Mouse (Mus musculus) kidney, adult 2 months (tissue): ENCODE data around the gene Timp3. TPM values are rescaled to one million over a fixed set of nuclear protein-coding genes. Genes with fewer than 3 reads are reported as not detected.

Source experiments
- DNase-seq: peaks from one replicate; pipeline ENCODE4 v3.0.0; 2021
- H3K27ac ChIP-seq: fragments of 200-500 bp; 2 replicates; pipeline ENCODE4 v1.5.1; 2012; ENCODE audit warnings: low read depth, low read length, control low read depth, inconsistent platforms; ENCODE audit not compliant: insufficient read depth
- H3K27me3 ChIP-seq: fragments of 200-500 bp; replicated peaks from 2 replicates; pipeline ENCODE4 v1.6.1; 2012; ENCODE audit warnings: mild to moderate bottlenecking, moderate library complexity, low read length, inconsistent platforms; ENCODE audit not compliant: control insufficient read depth, insufficient read depth
- H3K36me3 ChIP-seq: fragments of 200-500 bp; 2 replicates; pipeline ENCODE4 v1.6.1; 2012; ENCODE audit warnings: mild to moderate bottlenecking, moderate library complexity, low read length, inconsistent platforms; ENCODE audit not compliant: control insufficient read depth, insufficient read depth
- H3K4me1 ChIP-seq: fragments of 200-500 bp; 2 replicates; pipeline ENCODE4 v1.6.1; 2011; ENCODE audit warnings: low read length; ENCODE audit not compliant: control insufficient read depth, insufficient read depth
- H3K4me3 ChIP-seq: fragments of 200-500 bp; 2 replicates; pipeline ENCODE4 v1.5.1; 2011; ENCODE audit warnings: mild to moderate bottlenecking, low read depth, low read length, control low read depth; ENCODE audit not compliant: insufficient read depth
- CTCF ChIP-seq: fragments of 200-500 bp; conservative IDR thresholded peaks from 2 replicates; pipeline ENCODE4 v1.5.1; 2011; ENCODE audit warnings: low read depth, mild to moderate bottlenecking, control low read depth, low read length, moderate library complexity, mixed read lengths; ENCODE audit not compliant: insufficient read depth, insufficient read length
- POLR2A ChIP-seq: fragments of 200-500 bp; IDR thresholded peaks from one replicate; pipeline ENCODE4 v1.6.1; 2011; ENCODE audit warnings: low read depth, low read length, control low read depth
- WGBS: fragments of 180-500 bp; shearing (Covaris S2); methylation state at CpG from one replicate; pipeline ENCODE4 v1.1.7; 2018; 5-methylcytosine and 5-hydroxymethylcytosine counted together
- polyA plus RNA-seq: library from polyadenylated mRNA; depleted of rRNA; stranded (reverse); fragments of >200 nt; gene quantifications from 2 replicates; pipeline ENCODE4 v1.2.3, GENCODE M21; 2012

Timp3 gene
- polyA plus RNA-seq, 1 experiment = 609 TPM

DNA sequence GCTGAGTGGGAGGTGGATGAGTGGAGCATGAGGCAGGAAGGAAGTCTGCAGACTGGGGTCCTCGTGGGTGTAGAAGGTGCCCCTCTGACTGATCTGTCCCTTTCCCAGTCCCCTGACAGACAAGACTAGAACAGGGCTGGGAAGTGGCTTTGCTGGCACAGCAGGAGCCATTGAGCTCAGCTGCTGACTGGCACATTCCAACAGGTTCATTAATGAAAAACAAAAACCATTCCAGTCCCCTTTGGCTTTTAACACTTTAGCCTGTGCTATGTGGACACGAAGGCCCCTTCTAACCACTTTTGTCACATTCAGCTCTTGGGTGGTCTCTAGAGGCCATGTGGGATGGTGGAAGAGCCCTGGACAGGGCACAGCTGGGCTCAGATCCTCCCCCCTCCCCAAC, 4.4 kb downstream of the Timp3 start:
- no peak for TF ChIP-seq POLR2A
- TF ChIP-seq CTCF = no peak
- peaks cover 37% of the 10 kb centered on the region for H3K4me1 ChIP-seq
- WGBS = 7% methylated on average over 2 of the region's 2 CpGs
- peak overlapping the region; percentile 50 for H3K4me3 ChIP-seq
- peaks cover 35% of the 10 kb centered on the region for H3K36me3 ChIP-seq
- peak; percentile 68 for DNase-seq
- peak overlapping the region; percentile 78 for H3K27ac ChIP-seq
- H3K27me3 ChIP-seq = no peaks in the 10 kb centered on the region

GRCm38 (mm10) chr10:86307235-86307634, 7.1 kb downstream of the Timp3 start:
- Histone ChIP-seq H3K27ac (no peak overlapping the region; the same call in 1 of the 2 replicates), H3K4me1 (peaks cover 55% of the 10 kb centered on the region), H3K27me3 (no peaks in the 10 kb centered on the region), H3K4me3 (no peak overlapping the region), H3K36me3 (peaks cover 45% of the 10 kb centered on the region)
- DNase-seq = no peak
- TF ChIP-seq CTCF (no peak), POLR2A (no peak)
- 53% methylated on average over 4 of the region's 4 CpGs for WGBS

- DNase-seq = peak; percentile 67
- Histone ChIP-seq H3K4me1 (peaks cover 69% of the 10 kb centered on the region), H3K27me3 (no peaks in the 10 kb centered on the region), H3K27ac (peak overlapping the region; percentile 60), H3K4me3 (no peak overlapping the region), H3K36me3 (peaks cover 45% of the 10 kb centered on the region)
- TF ChIP-seq CTCF (no peak), POLR2A (no peak)
- 15% methylated on average over 6 of the region's 6 CpGs for WGBS
Measured at GRCm38 (mm10) chr10:86310527-86310926, 10.4 kb downstream of the Timp3 start.

GRCm38 (mm10) chr10:86312976-86313375, 12.8 kb downstream of the Timp3 start:
- peak; percentile 61 for DNase-seq
- H3K27ac ChIP-seq = peak overlapping the region; percentile 15
- 44% methylated on average over 3 of the region's 3 CpGs for WGBS
- H3K27me3 ChIP-seq = no peaks in the 10 kb centered on the region
- H3K4me1 ChIP-seq = peaks cover 71% of the 10 kb centered on the region
- H3K36me3 ChIP-seq = peaks cover 37% of the 10 kb centered on the region
- H3K4me3 ChIP-seq = no peak overlapping the region
- TF ChIP-seq POLR2A = no peak
- TF ChIP-seq CTCF = no peak

- Histone ChIP-seq H3K27ac (peak overlapping the region; percentile 15; the same call in 1 of the 2 replicates), H3K4me1 (peaks cover 66% of the 10 kb centered on the region), H3K27me3 (no peaks in the 10 kb centered on the region), H3K4me3 (no peak overlapping the region), H3K36me3 (peaks cover 35% of the 10 kb centered on the region)
- TF ChIP-seq CTCF (no peak), POLR2A (no peak)
- WGBS = 47% methylated on average over 1 of the region's 1 CpGs
- DNase-seq = no peak
Measured at GRCm38 (mm10) chr10:86313448-86313847, 13.3 kb downstream of the Timp3 start.

DNA sequence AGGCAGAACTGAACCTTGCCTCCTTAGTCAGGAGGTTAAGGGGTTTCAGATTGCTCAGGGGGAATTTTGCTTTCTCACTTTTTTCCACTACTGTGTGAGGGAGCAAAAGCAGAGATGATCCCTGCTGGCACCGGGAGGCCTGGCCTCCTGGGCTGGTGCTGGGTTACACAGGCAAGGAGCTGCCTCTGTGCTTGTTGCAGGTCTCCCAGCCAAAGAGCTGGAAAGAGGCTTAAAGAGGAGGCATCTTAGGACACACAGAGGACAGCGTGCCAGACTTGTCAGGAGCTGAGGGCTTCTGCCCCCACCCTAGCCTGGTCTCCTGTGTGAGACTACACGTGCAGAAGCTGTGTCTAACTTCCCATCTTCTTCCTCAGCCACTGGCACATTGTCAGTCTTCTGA, 15.3 kb downstream of the Timp3 start:
- DNase-seq = no peak
- Histone ChIP-seq H3K4me3 (no peak overlapping the region), H3K27ac (peak overlapping the region; percentile 9; the same call in 1 of the 2 replicates), H3K4me1 (peaks cover 47% of the 10 kb centered on the region), H3K36me3 (peaks cover 25% of the 10 kb centered on the region), H3K27me3 (no peaks in the 10 kb centered on the region)
- TF ChIP-seq POLR2A = no peak
- no peak for TF ChIP-seq CTCF
- WGBS = 35% methylated on average over 3 of the region's 3 CpGs

DNA sequence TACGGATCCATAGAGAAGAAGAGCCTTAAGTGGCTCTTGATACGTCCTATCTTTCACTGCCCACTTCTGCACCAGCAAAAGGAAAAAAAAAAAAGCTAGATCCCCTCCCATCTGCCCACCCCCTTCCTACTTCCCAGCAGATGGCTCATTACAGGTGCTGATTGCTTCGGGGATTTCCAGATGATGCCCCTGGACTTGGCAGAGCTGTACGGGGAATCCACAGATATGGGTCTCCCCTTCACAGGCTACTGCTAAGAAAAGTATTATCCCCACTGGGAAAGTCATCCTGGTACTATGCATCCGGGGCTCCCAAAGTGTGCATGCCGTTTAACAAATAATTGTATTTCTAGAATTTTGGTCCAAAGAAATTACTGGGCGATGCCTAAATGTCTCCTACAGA, 17.5 kb downstream of the Timp3 start:
- Histone ChIP-seq H3K27me3 (no peaks in the 10 kb centered on the region), H3K4me3 (no peak overlapping the region), H3K27ac (no peak overlapping the region), H3K4me1 (peaks cover 42% of the 10 kb centered on the region), H3K36me3 (peaks cover 30% of the 10 kb centered on the region)
- 48% methylated on average over 7 of the region's 7 CpGs for WGBS
- no peak for DNase-seq
- no peak for TF ChIP-seq POLR2A
- no peak for TF ChIP-seq CTCF
